Mouse (Mus musculus): ENCODE results near the gene Numa1.

DNA sequence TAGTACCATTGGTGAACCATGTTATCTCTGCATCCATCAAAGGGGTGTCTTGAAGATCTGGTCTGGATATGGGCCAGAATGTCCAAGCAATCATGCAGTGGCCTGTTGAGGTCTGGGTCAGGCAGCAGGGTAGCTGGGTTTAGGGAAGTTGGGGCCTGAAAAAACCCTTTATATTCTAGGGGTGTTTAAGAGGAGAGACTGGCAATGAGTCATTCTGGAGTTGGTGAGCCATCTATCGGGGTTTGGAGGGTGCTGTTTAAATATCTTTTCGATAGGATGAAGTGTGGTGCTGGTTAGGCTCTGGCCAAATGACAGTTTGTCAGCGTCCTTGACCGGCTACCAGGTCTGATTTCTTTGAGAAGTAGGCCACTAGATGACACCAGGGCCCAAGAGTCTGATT lies 2.0 kb downstream of the Numa1 start:
- TF ChIP-seq POLR2A (IDR thresholded peaks at IDR 0.05; ENCODE audit: low read depth, low read length) (no peak), CTCF (IDR thresholded peaks at IDR 0.05; ENCODE audit: extremely low read depth, insufficient read length, insufficient replicate concordance, low read depth, low read length) (no peak)
